Mouse (Mus musculus) heart, adult 2 months (tissue): ENCODE data around the gene Rc3h1.

ENCODE experiments used
- CTCF ChIP-seq: fragments of 200-600 bp; IDR thresholded peaks from 2 replicates; pipeline ENCODE4 v1.8.1; 2022; ENCODE audit warnings: antibody characterized with exemption, mild to moderate bottlenecking, moderate library complexity
- EP300 ChIP-seq: fragments of 200-500 bp; IDR thresholded peaks from 2 replicates; pipeline ENCODE4 v1.6.1; 2011; ENCODE audit warnings: low read depth, low read length, control low read depth; ENCODE audit not compliant: insufficient read depth
- POLR2A ChIP-seq: fragments of 200-500 bp; IDR thresholded peaks from 2 replicates; pipeline ENCODE4 v1.6.1; 2011; ENCODE audit warnings: mild to moderate bottlenecking, low read depth, low read length, control low read depth; ENCODE audit not compliant: insufficient read depth

- TF ChIP-seq EP300, result no peak
- TF ChIP-seq POLR2A, result no peak
- TF ChIP-seq CTCF, result no peak
Measured at GRCm38 (mm10) chr1:161020051-161020450, 113.8 kb downstream of the Rc3h1 start.
